Mouse (Mus musculus): ENCODE results near the gene Ccdc60. TPM values are rescaled to one million over a fixed set of nuclear protein-coding genes. Genes with fewer than 3 reads are reported as not detected.

The Ccdc60 gene
- total RNA-seq, 1 experiment from 2014 or later, result 0.94 TPM

GRCm38 (mm10) chr5:116278436-116278918, 10.3 kb downstream of the Ccdc60 start:
- no peak for ATAC-seq (replicated peaks in 1 of 2; ENCODE audit: insufficient read depth in 1 of 2, low FRiP score in 2 of 2, low TSS enrichment in 1 of 2, low read depth in 1 of 2, poor library complexity in 2 of 2, severe bottlenecking in 2 of 2)

DNA sequence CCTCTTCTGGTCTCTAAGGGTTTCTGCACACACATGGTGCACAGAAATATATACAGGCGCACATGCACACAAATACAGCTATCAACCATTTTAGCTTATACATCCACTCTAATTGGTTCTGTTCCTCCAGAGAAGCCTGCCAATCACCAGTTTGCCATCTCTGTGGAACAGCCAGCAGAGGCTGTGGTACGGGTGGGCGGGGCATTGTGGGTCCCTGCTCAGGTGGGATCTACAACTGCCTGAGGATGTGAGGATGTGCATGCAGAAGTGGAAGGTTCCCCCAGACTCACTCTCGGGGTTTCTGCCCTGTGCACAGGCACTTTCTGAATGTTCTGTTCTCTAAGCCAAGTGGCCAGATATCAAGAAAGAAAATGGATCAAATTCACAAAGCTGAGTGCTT, 10.8 kb downstream of the Ccdc60 start:
- ATAC-seq (replicated peaks in 1 of 2; ENCODE audit: insufficient read depth in 1 of 2, low FRiP score in 2 of 2, low TSS enrichment in 1 of 2, low read depth in 1 of 2, poor library complexity in 2 of 2, severe bottlenecking in 2 of 2), result no peak

DNA sequence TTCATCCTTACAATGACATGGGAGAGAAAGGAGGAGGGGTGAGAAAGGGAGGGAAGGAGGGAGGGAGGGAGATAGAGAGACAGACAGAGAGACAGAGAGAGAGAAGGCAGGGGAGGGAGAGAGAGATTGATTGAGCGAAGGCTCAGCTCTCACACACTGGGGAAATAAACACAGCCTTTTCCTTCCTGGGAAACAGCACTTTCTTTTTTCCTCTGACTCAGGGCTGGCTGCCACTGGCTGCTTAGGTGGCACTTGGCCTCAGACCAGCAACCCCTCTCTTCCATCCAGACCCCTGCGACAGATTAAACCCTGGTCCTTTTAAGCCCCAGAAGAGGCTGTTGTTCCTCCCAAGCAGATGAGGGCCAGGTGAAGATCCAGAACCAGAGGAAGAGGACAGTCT, 14.0 kb downstream of the Ccdc60 start:
- no peak for ATAC-seq (replicated peaks in 1 of 2; ENCODE audit: insufficient read depth in 1 of 2, low FRiP score in 2 of 2, low TSS enrichment in 1 of 2, low read depth in 1 of 2, poor library complexity in 2 of 2, severe bottlenecking in 2 of 2)

DNA sequence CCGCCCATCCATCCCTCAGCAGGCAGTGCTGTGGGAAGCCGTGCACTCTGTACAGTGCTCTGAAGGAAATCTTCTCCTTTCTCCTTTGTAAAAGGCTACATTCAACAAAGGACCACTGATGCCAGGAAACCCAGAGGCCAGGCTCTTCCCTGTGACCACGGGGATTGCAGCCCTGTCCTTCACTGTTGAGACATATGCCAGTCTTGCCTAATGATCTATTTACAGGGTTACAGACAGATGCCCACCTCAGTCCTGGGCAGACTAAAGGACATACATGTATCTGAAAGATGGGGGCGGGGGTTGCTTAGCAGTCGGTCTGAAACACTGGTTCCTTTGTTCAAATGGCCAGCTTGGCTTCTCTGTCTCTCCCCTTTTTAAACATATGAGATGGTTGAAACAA, 14.4 kb downstream of the Ccdc60 start:
- ATAC-seq (replicated peaks in 1 of 2; ENCODE audit: insufficient read depth in 1 of 2, low FRiP score in 2 of 2, low TSS enrichment in 1 of 2, low read depth in 1 of 2, poor library complexity in 2 of 2, severe bottlenecking in 2 of 2), result no peak

GRCm38 (mm10) chr5:116271511-116272227, 17.1 kb downstream of the Ccdc60 start:
- no peak for ATAC-seq (replicated peaks in 1 of 2; ENCODE audit: insufficient read depth in 1 of 2, low FRiP score in 2 of 2, low TSS enrichment in 1 of 2, low read depth in 1 of 2, poor library complexity in 2 of 2, severe bottlenecking in 2 of 2)

- ATAC-seq (replicated peaks in 1 of 2; ENCODE audit: insufficient read depth in 1 of 2, low FRiP score in 2 of 2, low TSS enrichment in 1 of 2, low read depth in 1 of 2, poor library complexity in 2 of 2, severe bottlenecking in 2 of 2), result no peak
Measured at GRCm38 (mm10) chr5:116269212-116270145, 19.3 kb downstream of the Ccdc60 start.

GRCm38 (mm10) chr5:116262689-116263088, 26.1 kb downstream of the Ccdc60 start:
- ATAC-seq (replicated peaks in 1 of 2; ENCODE audit: insufficient read depth in 1 of 2, low FRiP score in 2 of 2, low TSS enrichment in 1 of 2, low read depth in 1 of 2, poor library complexity in 2 of 2, severe bottlenecking in 2 of 2), result no peak

DNA sequence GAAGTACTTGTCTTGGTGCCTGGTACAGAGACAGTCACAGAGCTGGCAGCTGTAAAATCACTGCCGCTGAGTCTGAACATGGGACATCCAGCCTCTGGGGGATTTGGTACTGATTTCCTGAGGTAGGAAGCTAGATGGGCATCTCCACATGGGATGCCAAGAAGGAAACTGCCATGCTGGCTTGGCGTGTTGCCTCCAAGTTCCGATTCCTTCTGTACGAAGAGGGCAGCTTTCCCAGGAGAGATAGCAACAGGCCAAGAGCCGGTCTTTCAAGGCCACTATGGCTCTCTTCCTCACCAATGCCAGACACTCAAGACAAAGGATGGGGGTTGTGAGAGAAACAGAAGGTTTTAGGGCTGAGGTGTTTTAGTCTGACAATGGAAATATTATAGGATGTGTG, 26.8 kb downstream of the Ccdc60 start:
- ATAC-seq (replicated peaks in 1 of 2; ENCODE audit: insufficient read depth in 1 of 2, low FRiP score in 2 of 2, low TSS enrichment in 1 of 2, low read depth in 1 of 2, poor library complexity in 2 of 2, severe bottlenecking in 2 of 2), result no peak

- no peak for ATAC-seq (replicated peaks in 1 of 2; ENCODE audit: insufficient read depth in 1 of 2, low FRiP score in 2 of 2, low TSS enrichment in 1 of 2, low read depth in 1 of 2, poor library complexity in 2 of 2, severe bottlenecking in 2 of 2)
Measured at GRCm38 (mm10) chr5:116260356-116260755, 28.4 kb downstream of the Ccdc60 start.

DNA sequence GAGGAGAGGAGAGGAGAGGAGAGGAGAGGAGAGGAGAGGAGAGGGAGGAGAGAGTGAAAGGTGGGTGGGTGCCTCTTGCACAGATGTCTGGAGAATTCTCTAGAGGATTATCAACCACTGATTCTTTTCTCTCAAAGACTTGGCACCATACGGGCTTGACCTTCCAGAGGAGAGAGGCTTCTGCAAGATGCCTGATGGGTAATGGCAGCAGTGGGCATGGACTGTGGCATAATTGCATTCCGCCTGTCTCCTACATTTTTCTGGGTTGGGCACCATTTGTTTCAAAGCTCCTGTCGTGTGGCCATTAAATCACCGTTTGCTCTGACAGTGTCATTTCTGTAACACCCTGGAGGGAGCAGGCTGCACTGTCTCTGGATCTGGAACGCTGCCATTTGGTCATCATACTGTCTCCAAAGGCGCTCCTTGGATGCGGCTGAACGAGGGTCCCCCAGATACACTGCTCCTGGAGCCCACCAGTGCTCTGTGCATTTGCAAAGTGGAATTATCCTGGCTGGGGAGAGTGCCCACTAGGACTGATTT, 30.4 kb downstream of the Ccdc60 start:
- ATAC-seq (replicated peaks in 1 of 2; ENCODE audit: insufficient read depth in 1 of 2, low FRiP score in 2 of 2, low TSS enrichment in 1 of 2, low read depth in 1 of 2, poor library complexity in 2 of 2, severe bottlenecking in 2 of 2), result no peak

GRCm38 (mm10) chr5:116253914-116254313, 34.9 kb downstream of the Ccdc60 start:
- no peak for ATAC-seq (replicated peaks in 1 of 2; ENCODE audit: insufficient read depth in 1 of 2, low FRiP score in 2 of 2, low TSS enrichment in 1 of 2, low read depth in 1 of 2, poor library complexity in 2 of 2, severe bottlenecking in 2 of 2)

GRCm38 (mm10) chr5:116252186-116252585, 36.6 kb downstream of the Ccdc60 start:
- ATAC-seq (replicated peaks in 1 of 2; ENCODE audit: insufficient read depth in 1 of 2, low FRiP score in 2 of 2, low TSS enrichment in 1 of 2, low read depth in 1 of 2, poor library complexity in 2 of 2, severe bottlenecking in 2 of 2), result no peak

GRCm38 (mm10) chr5:116246642-116247041, 42.1 kb downstream of the Ccdc60 start:
- ATAC-seq (replicated peaks in 1 of 2; ENCODE audit: insufficient read depth in 1 of 2, low FRiP score in 2 of 2, low TSS enrichment in 1 of 2, low read depth in 1 of 2, poor library complexity in 2 of 2, severe bottlenecking in 2 of 2), result no peak

DNA sequence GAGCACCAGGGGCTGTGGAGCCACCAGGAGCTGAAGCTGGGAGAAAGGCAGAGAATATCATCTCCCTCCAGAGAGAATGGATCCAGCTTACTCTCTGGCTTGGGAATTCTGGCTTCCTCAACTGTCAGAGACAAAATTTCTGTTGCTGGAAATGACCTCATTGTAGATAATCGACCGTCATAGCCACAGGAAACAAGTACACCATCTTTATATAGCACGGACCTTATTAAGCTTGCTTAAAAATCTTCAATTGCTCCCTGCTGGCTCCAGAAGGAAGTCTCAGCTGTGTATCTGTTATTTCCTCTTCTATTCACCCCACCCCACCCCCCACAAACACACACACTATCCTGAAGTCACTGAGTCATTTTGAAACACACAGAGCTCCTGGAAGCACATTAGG, 44.3 kb downstream of the Ccdc60 start:
- ATAC-seq (replicated peaks in 1 of 2; ENCODE audit: insufficient read depth in 1 of 2, low FRiP score in 2 of 2, low TSS enrichment in 1 of 2, low read depth in 1 of 2, poor library complexity in 2 of 2, severe bottlenecking in 2 of 2), result no peak

DNA sequence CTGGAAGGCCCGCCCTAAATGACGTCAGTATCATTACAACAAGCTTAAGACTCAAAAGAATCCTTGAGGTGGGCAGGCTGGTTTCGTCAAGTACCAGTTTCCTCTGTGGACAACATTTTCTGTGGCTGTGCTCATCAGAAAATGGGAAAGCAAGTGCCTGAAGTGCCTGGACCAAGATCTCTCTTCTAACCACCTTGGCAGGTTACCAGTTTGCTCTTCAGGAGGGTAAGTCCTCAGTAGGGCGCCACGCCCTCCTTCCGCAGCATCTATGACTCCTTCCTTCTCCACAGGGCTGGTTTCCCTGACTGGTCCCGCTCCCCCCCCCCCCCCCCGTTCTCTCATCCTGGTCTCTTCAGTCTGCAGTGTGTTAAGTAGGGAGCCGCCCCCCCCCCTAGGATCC, 45.2 kb downstream of the Ccdc60 start:
- no peak for ATAC-seq (replicated peaks in 1 of 2; ENCODE audit: insufficient read depth in 1 of 2, low FRiP score in 2 of 2, low TSS enrichment in 1 of 2, low read depth in 1 of 2, poor library complexity in 2 of 2, severe bottlenecking in 2 of 2)

DNA sequence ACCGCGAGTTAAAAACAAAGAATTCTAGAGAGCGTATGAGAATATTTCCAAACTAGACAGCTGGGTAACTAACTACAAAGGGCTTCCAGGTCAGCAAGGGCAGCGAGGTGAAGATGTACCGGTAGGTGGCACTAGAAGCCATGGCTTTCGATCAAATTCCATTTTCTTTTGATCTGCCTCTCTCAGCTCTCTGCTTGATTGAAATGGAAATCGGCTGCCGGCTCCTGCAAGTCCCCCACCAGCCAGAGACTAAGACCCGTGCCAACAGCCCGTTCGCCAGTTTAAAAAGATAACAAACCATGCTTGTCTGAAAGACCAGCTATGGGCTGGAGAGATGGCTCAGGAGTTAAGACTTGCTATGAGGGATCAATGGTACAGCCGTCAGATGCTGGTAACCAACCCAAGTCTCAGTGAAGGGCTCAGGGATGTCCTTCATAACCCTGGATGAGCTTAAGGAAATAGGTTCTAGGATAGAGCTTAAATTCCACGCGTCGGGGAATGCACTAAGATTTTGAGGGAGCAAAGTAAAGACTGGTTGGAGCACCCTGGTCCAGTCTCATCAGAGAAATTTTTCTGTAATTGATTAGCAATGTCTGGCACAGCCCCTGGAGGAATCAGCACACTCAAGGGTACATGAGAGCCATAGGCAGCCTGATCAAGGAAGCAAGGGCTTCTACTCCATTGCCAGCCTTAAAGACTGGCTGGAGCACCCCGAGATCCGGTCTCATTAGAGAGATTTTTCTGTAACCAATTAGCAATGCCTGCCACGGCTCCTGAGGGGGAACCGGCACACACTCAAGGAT, 56.7 kb downstream of the Ccdc60 start:
- peak; percentile 56; a peak in 2 of 4 replicates for ATAC-seq (replicated peaks in 1 of 2; ENCODE audit: insufficient read depth in 1 of 2, low FRiP score in 2 of 2, low TSS enrichment in 1 of 2, low read depth in 1 of 2, poor library complexity in 2 of 2, severe bottlenecking in 2 of 2)

DNA sequence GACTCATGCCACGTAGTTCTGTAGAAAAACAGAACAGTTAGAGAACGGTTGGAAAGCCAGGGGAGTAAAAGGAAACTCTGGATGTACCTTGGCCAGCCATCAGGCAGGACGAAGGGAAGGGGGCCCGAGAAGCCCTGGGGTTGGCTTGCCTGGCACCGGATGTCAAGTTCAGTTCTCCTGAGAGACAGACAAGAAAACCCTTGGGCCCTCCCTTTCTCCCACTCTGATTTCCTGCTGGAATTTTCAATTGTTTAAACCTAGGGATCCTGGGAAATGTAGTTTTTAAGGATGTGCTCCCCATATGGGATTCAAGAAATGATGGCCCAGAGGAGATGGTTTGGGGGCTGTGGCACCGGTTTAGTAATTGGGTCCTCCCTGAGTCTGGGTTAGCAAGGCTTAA, 60.4 kb downstream of the Ccdc60 start:
- no peak for ATAC-seq (replicated peaks in 1 of 2; ENCODE audit: insufficient read depth in 1 of 2, low FRiP score in 2 of 2, low TSS enrichment in 1 of 2, low read depth in 1 of 2, poor library complexity in 2 of 2, severe bottlenecking in 2 of 2)

Measured in hematopoietic stem cell, adult 5-6 weeks (primary cell).